Mouse (Mus musculus): Measurements from ENCODE around the gene Hikeshi.

The Hikeshi gene

GRCm38 (mm10) chr7:89940571-89941463 lies at the start of gene Hikeshi:
TSS of gene Hikeshi (minus strand) at chr7:89941204.
- in situ Hi-C loops (cut with MboI; ENCODE audit: low pct_unique_long_range_greater_than_20kb in 1 of 2, low sequenced_read_pairs in 2 of 2, unreplicated experiment in 1 of 2), result no loop called here

- in situ Hi-C loops (cut with MboI; ENCODE audit: low pct_unique_long_range_greater_than_20kb in 1 of 2, low sequenced_read_pairs in 2 of 2, unreplicated experiment in 1 of 2), result loop anchor here in 1 of 2 experiments (25.0 kb wide), 1 partner anchor 478 kb away; the partner anchor contains the start of gene Tmem126a
Measured at GRCm38 (mm10) chr7:89984421-89984820, 43.4 kb upstream of the Hikeshi start.

GRCm38 (mm10) chr7:89983441-89983840 lies 42.4 kb upstream of the Hikeshi start:
- in situ Hi-C loops (cut with MboI; ENCODE audit: low pct_unique_long_range_greater_than_20kb in 1 of 2, low sequenced_read_pairs in 2 of 2, unreplicated experiment in 1 of 2), result loop anchor here in 1 of 2 experiments (25.0 kb wide), 1 partner anchor 479 kb away; the partner anchor contains the start of gene Tmem126a

- in situ Hi-C loops (cut with MboI; ENCODE audit: low pct_unique_long_range_greater_than_20kb in 1 of 2, low sequenced_read_pairs in 2 of 2, unreplicated experiment in 1 of 2), result loop anchor here in 1 of 2 experiments (25.0 kb wide), 1 partner anchor 481 kb away; the partner anchor contains the start of gene Tmem126a
Measured at GRCm38 (mm10) chr7:89981557-89981956, 40.6 kb upstream of the Hikeshi start.

GRCm38 (mm10) chr7:89980485-89981422 lies 39.8 kb upstream of the Hikeshi start, which contains the start of gene Eed:
TSS of gene Eed (minus strand) at chr7:89980983.
- in situ Hi-C loops (cut with MboI; ENCODE audit: low pct_unique_long_range_greater_than_20kb in 1 of 2, low sequenced_read_pairs in 2 of 2, unreplicated experiment in 1 of 2), result loop anchor here in 1 of 2 experiments (25.0 kb wide), 1 partner anchor 482 kb away; the partner anchor contains the start of gene Tmem126a

GRCm38 (mm10) chr7:89980133-89980484 lies 39.1 kb upstream of the Hikeshi start:
- in situ Hi-C loops (cut with MboI; ENCODE audit: low pct_unique_long_range_greater_than_20kb in 1 of 2, low sequenced_read_pairs in 2 of 2, unreplicated experiment in 1 of 2), result loop anchor here in 1 of 2 experiments (25.0 kb wide), 1 partner anchor 482 kb away; the partner anchor contains the start of gene Tmem126a

GRCm38 (mm10) chr7:89979432-89980130 lies 38.6 kb upstream of the Hikeshi start:
- in situ Hi-C loops (cut with MboI; ENCODE audit: low pct_unique_long_range_greater_than_20kb in 1 of 2, low sequenced_read_pairs in 2 of 2, unreplicated experiment in 1 of 2), result loop anchor here in 1 of 2 experiments (25.0 kb wide), 1 partner anchor 483 kb away; the partner anchor contains the start of gene Tmem126a

- in situ Hi-C loops (cut with MboI; ENCODE audit: low pct_unique_long_range_greater_than_20kb in 1 of 2, low sequenced_read_pairs in 2 of 2, unreplicated experiment in 1 of 2), result loop anchor here in 1 of 2 experiments (25.0 kb wide), 1 partner anchor 486 kb away; the partner anchor contains the start of gene Tmem126a
Measured at GRCm38 (mm10) chr7:89976796-89977195, 35.8 kb upstream of the Hikeshi start.

- in situ Hi-C loops (cut with MboI; ENCODE audit: low pct_unique_long_range_greater_than_20kb in 1 of 2, low sequenced_read_pairs in 2 of 2, unreplicated experiment in 1 of 2), result loop anchor here in 1 of 2 experiments (25.0 kb wide), 1 partner anchor 487 kb away; the partner anchor contains the start of gene Tmem126a
Measured at GRCm38 (mm10) chr7:89975571-89975970, 34.6 kb upstream of the Hikeshi start.

- in situ Hi-C loops (cut with MboI; ENCODE audit: low pct_unique_long_range_greater_than_20kb in 1 of 2, low sequenced_read_pairs in 2 of 2, unreplicated experiment in 1 of 2), result no loop called here
Measured at GRCm38 (mm10) chr7:89967235-89967634, 26.2 kb upstream of the Hikeshi start.

- in situ Hi-C loops (cut with MboI; ENCODE audit: low pct_unique_long_range_greater_than_20kb in 1 of 2, low sequenced_read_pairs in 2 of 2, unreplicated experiment in 1 of 2), result no loop called here
Measured at GRCm38 (mm10) chr7:89966771-89967170, 25.8 kb upstream of the Hikeshi start.

- in situ Hi-C loops (cut with MboI; ENCODE audit: low pct_unique_long_range_greater_than_20kb in 1 of 2, low sequenced_read_pairs in 2 of 2, unreplicated experiment in 1 of 2), result no loop called here
Measured at GRCm38 (mm10) chr7:89963135-89963534, 22.1 kb upstream of the Hikeshi start.

GRCm38 (mm10) chr7:89957300-89957699 lies 16.3 kb upstream of the Hikeshi start:
- in situ Hi-C loops (cut with MboI; ENCODE audit: low pct_unique_long_range_greater_than_20kb in 1 of 2, low sequenced_read_pairs in 2 of 2, unreplicated experiment in 1 of 2), result no loop called here

- in situ Hi-C loops (cut with MboI; ENCODE audit: low pct_unique_long_range_greater_than_20kb in 1 of 2, low sequenced_read_pairs in 2 of 2, unreplicated experiment in 1 of 2), result no loop called here
Measured at GRCm38 (mm10) chr7:89954261-89954660, 13.3 kb upstream of the Hikeshi start.

GRCm38 (mm10) chr7:89949403-89949802 lies 8.4 kb upstream of the Hikeshi start:
- in situ Hi-C loops (cut with MboI; ENCODE audit: low pct_unique_long_range_greater_than_20kb in 1 of 2, low sequenced_read_pairs in 2 of 2, unreplicated experiment in 1 of 2), result no loop called here

- in situ Hi-C loops (cut with MboI; ENCODE audit: low pct_unique_long_range_greater_than_20kb in 1 of 2, low sequenced_read_pairs in 2 of 2, unreplicated experiment in 1 of 2), result no loop called here
Measured at GRCm38 (mm10) chr7:89948026-89948425, 7.0 kb upstream of the Hikeshi start.

- in situ Hi-C loops (cut with MboI; ENCODE audit: low pct_unique_long_range_greater_than_20kb in 1 of 2, low sequenced_read_pairs in 2 of 2, unreplicated experiment in 1 of 2), result no loop called here
Measured at GRCm38 (mm10) chr7:89939497-89940353, 1.3 kb downstream of the Hikeshi start.

All from mouse embryonic stem cell (cell line).